Mouse (Mus musculus) heart, embryonic 15.5 days (tissue): Measurements from ENCODE around the gene Slc7a14. TPM values are rescaled to one million over a fixed set of nuclear protein-coding genes. Genes with fewer than 3 reads are reported as not detected.

ENCODE experiments used
- ATAC-seq: fragments of 200-750 bp; cut with Nextera tagmentation; replicated peaks from 2 replicates; pipeline ENCODE4 v1.8.0; 2017; ENCODE audit warnings: low read depth, moderate TSS enrichment; ENCODE audit not compliant: insufficient number of reproducible peaks, insufficient read depth, low FRiP score
- H3K27ac ChIP-seq: fragments of 300-500 bp; sonication (generic); 2 replicates; pipeline ENCODE4 v1.5.1; 2015; ENCODE audit warnings: mild to moderate bottlenecking, inconsistent platforms
- H3K27me3 ChIP-seq: fragments of 300-500 bp; sonication (generic); 2 replicates; pipeline ENCODE4 v1.6.1; 2015; ENCODE audit warnings: inconsistent platforms
- H3K36me3 ChIP-seq: fragments of 300-500 bp; sonication (generic); 2 replicates; pipeline ENCODE4 v1.6.1; 2015; ENCODE audit warnings: mild to moderate bottlenecking, inconsistent platforms
- H3K4me1 ChIP-seq: fragments of 300-500 bp; sonication (generic); replicated peaks from 2 replicates; pipeline ENCODE4 v1.6.1; 2015; ENCODE audit warnings: inconsistent platforms
- H3K4me2 ChIP-seq: fragments of 300-500 bp; sonication (generic); 2 replicates; pipeline ENCODE4 v1.6.1; 2015; ENCODE audit warnings: inconsistent platforms, mild to moderate bottlenecking, moderate library complexity
- H3K4me3 ChIP-seq: fragments of 300-500 bp; sonication (generic); 2 replicates; pipeline ENCODE4 v1.5.1; 2015; ENCODE audit warnings: mild to moderate bottlenecking, inconsistent platforms
- H3K9ac ChIP-seq: fragments of 300-500 bp; sonication (generic); 2 replicates; pipeline ENCODE4 v1.6.1; 2015; ENCODE audit warnings: mild to moderate bottlenecking, inconsistent platforms
- H3K9me3 ChIP-seq: fragments of 300-500 bp; sonication (generic); replicated peaks from 2 replicates; pipeline ENCODE4 v1.6.1; 2016; ENCODE audit warnings: inconsistent platforms
- WGBS: fragments of 180-500 bp; shearing (Covaris S2); methylation state at CpG from one replicate; pipeline ENCODE4 v1.1.7; 2015; ENCODE audit warnings: mixed read lengths; 5-methylcytosine and 5-hydroxymethylcytosine counted together
- polyA plus RNA-seq: library from polyadenylated mRNA; unstranded; fragments of >200 nt; fragmentation: Nextera tagmentation; extraction: Ambion mirVana; gene quantifications from 2 replicates; pipeline ENCODE4 v1.2.1, GENCODE M21; 2015

Slc7a14 gene
- polyA plus RNA-seq = 0.23 and 0.41 TPM in 2 replicates

DNA sequence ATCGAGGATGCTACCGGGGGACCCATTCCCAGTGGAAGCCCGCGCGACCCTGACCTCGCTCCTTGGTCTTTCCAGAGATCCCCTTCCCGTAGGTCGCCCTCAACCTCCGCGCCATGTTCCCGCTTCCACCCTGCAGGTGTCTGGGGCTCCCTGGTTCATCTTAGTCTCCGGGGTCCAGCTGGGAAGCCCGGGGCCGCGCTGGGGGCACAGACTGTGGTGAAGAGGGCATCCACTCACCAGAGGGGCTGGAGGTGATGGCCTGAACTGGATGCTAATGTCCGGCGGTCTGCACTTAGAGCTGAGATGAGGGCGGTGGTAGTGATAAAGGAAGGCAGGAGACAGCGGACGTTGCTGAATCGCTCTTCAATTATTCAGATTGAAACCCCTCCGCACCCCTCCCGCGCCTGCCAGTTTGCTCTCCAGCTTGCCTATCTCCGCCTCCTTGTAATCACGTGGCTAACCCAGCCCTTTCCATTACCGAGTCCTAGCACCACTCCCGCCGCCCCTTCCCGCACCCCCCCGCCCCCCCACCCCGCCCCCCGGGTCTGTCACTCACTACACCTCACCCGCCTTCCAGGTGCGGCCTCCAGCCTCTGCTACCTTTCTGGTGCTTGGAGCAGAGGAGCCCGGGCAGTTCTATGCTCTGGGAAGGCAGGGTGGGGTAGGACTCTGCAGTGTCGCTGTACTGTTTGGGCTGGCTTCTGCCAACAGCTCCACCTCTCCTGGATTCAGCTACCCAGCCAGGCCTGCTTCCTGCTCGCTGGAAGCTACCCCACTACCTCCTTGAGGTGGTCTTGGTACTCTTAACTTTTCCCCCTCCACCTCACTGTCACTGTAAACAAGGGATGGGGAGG, at the start of gene Slc7a14:
Gene Slc7a14, minus strand, starts transcription at position 445 of the 854 bp plus-strand sequence.
- WGBS = 2% methylated on average over 35 of the region's 38 CpGs
- peaks cover 36% of the 10 kb centered on the region for H3K27me3 ChIP-seq
- peak within 1 kb of the TSS; percentile 29 for H3K4me2 ChIP-seq

DNA sequence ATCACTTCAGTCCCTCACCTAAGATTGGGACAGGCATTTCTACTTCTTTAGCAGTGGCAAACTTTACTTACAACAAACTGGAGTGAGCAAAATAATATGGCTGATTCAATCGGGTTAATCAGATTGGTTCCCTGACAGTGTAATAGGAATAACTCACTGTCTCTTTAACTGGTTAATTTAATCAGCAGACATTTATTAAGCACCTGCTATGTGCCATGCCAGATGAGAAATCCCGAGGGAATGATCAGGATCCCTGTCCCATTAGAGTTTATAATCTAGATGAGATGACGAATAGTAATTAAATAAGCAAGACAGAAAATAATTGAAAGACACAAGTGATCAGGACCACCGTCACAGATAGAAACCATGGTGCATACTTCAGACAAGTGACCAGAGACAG, 36.4 kb upstream of the Slc7a14 start:
- WGBS = 76% methylated on average over 4 of the region's 4 CpGs
- no peak for ATAC-seq
- no peak overlapping the region for H3K4me2 ChIP-seq

More for the DNA sequence above, at the start of gene Slc7a14:
- Histone ChIP-seq H3K27ac (no peak within 1 kb of the TSS), H3K9me3 (no peaks in the 10 kb centered on the region), H3K4me3 (peak within 1 kb of the TSS; percentile 17), H3K9ac (no peak within 1 kb of the TSS), H3K4me1 (peaks cover 5% of the 10 kb centered on the region; the same call in 1 of the 2 replicates), H3K36me3 (no peaks in the 10 kb centered on the region)
- ATAC-seq = no peak; the same call in 1 of the 2 replicates

DNA sequence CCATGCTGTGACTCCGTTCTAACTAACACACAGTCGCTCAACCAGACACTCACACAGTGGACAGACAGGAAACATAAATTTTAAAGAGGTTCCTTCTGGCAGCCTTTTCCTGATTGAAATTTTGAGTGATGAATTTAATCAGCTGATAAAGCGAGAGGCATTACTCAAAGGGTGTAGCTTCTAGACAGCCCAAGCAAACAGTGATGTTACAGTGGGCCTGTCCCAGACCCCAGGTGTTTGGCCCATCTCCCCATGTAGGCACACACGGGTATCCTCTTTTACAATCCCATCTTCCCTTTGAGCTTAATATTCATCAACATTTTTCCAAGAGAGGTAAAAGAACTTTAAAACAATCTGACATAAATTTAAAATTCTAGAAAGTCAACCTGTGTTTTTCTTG, 35.6 kb upstream of the Slc7a14 start:
- no peaks in the 10 kb centered on the region for H3K4me1 ChIP-seq
- no peak for ATAC-seq
- H3K9me3 ChIP-seq = no peaks in the 10 kb centered on the region
- 64% methylated on average over 4 of the region's 4 CpGs for WGBS
- H3K4me2 ChIP-seq = no peak overlapping the region
- H3K4me3 ChIP-seq = no peak overlapping the region
- H3K9ac ChIP-seq = no peak overlapping the region
- H3K36me3 ChIP-seq = no peaks in the 10 kb centered on the region
- no peak overlapping the region for H3K27ac ChIP-seq
- H3K27me3 ChIP-seq = no peaks in the 10 kb centered on the region

More for the DNA sequence above, 36.4 kb upstream of the Slc7a14 start:
- Histone ChIP-seq H3K36me3 (no peaks in the 10 kb centered on the region), H3K4me1 (no peaks in the 10 kb centered on the region), H3K27me3 (no peaks in the 10 kb centered on the region), H3K27ac (no peak overlapping the region), H3K9me3 (no peaks in the 10 kb centered on the region), H3K4me3 (no peak overlapping the region), H3K9ac (no peak overlapping the region)

DNA sequence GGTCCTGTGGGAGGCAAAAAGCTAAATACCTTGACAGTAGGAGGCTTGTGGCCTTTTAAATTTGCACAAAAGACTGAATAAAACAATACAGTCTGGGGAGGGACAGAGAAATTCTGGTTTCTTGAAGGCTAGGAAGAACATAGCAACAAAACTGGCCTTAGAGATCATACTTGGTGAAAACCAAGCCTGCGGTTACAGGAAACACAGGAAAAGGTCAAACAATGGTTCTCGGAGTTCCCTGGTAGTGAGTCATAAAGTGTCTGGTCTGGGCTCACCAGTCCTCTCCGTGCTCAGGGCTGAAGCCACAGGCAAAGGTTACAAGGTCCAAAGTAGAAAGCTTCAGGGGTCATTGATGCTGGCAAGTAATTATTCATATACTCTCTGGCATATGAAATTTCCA, 29.1 kb upstream of the Slc7a14 start:
- H3K27ac ChIP-seq = no peak overlapping the region
- ATAC-seq = no peak
- WGBS = 48% methylated on average over 3 of the region's 3 CpGs
- no peak overlapping the region for H3K9ac ChIP-seq
- no peaks in the 10 kb centered on the region for H3K27me3 ChIP-seq
- H3K36me3 ChIP-seq = no peaks in the 10 kb centered on the region
- no peak overlapping the region for H3K4me2 ChIP-seq
- H3K4me3 ChIP-seq = no peak overlapping the region
- no peaks in the 10 kb centered on the region for H3K9me3 ChIP-seq
- H3K4me1 ChIP-seq = no peaks in the 10 kb centered on the region

DNA sequence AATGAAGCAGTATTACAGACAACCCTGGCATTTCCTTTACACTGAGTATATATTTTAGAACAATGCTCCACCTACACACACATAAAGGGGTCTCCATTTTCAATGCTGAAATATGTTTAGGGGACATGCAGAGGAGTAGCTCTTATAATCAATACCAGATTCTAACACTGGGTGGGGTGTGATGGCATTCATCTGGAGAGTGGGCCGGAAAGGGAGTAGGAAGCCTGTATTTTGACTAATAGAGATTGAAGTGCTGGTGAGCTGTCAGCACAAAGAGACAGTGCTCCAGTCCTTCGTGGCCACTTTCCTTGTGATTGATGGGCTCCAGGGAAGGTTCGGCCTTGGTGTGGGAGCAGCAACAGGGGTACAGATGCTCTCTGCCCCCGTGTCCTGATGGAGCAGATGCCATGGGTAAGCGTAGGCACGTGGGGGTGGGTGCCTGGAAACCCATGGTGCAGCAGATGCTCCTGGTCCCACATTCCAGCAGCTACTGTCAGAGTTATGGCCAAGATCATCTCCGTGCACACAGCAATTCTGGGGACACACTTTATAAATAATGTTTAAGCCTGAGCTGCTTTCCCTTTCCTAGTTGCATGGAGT, 18.2 kb upstream of the Slc7a14 start:
- Histone ChIP-seq H3K9ac (no peak overlapping the region), H3K4me3 (no peak overlapping the region), H3K36me3 (no peaks in the 10 kb centered on the region), H3K4me1 (peaks cover 3% of the 10 kb centered on the region; the same call in 1 of the 2 replicates), H3K27me3 (no peaks in the 10 kb centered on the region), H3K9me3 (no peaks in the 10 kb centered on the region), H3K27ac (no peak overlapping the region), H3K4me2 (no peak overlapping the region)
- no peak for ATAC-seq
- WGBS = 60% methylated on average over 7 of the region's 7 CpGs

DNA sequence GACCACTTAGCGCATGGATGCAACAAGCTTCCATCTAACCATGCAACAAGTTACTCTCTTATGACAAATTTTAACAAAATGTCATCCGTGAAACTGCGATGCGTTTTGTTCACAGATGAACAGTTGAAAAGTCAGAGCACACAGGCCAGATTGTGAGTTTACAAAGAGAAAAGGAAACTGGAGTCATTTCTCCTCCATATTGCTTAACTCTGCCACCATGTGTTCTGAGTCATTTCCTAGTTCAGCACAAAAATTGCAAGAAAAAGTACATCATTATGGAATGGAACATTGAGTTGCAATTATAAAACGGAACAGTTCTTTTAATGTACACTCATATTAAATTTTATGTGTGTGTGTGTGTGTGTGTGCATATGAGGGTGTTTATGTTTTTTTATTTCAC, 17.6 kb upstream of the Slc7a14 start:
- ATAC-seq = no peak
- H3K27ac ChIP-seq = no peak overlapping the region
- H3K4me2 ChIP-seq = no peak overlapping the region
- no peak overlapping the region for H3K9ac ChIP-seq
- peaks cover 3% of the 10 kb centered on the region; the same call in 1 of the 2 replicates for H3K4me1 ChIP-seq
- WGBS = 86% methylated on average over 5 of the region's 5 CpGs
- H3K36me3 ChIP-seq = no peaks in the 10 kb centered on the region
- no peaks in the 10 kb centered on the region for H3K27me3 ChIP-seq
- H3K4me3 ChIP-seq = no peak overlapping the region
- H3K9me3 ChIP-seq = no peaks in the 10 kb centered on the region

DNA sequence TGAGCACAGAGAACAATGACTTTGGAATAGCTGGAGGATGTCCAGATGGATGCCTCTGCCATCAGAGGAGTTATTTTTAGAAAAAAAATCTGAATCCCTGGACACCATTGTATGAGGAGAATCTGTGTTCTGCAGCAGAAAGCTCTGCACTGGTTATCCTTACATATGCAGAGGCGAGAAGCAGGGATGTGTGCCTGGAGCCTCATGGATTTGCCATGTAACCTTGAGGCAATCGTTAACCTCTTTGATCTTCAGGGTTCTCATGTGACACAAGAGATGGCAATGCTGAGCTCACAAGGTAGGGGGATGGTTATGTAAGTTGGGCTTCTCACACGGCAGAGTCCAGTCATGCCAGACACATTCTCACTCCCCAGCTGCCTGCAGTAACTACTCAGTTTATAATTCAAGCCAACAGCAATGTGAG, 14.1 kb upstream of the Slc7a14 start:
- Histone ChIP-seq H3K4me3 (no peak overlapping the region), H3K9ac (no peak overlapping the region)
- WGBS = 33% methylated on average over 3 of the region's 3 CpGs

DNA sequence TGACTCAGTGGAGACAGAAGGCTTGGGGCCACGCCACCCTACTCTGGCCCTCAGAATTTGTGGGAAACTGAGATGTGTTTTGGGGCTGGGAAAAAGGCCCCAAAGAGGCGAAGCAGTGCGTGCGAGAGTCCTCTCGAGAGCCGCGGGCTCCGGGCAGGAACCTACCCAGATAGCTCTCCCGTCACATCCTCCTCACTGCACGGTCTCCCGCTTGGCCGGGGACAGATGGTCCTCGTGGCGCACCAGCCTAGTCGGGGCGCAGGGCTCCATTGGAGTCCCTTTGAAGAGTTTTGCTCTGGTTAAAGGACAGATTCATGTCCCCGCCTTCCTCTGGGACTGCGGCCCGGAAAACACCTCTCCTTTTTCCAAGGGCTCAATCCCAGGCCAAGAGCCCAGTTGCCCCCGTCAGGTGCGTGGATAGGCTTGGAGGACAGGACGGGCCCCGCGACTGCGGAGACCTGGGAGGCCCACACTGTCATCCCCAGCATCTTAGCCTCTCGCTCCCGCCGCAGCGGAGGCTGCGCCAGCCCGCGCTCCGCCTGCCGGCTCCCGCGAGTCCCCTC, 726 bp downstream of the Slc7a14 start:
- no peaks in the 10 kb centered on the region for H3K36me3 ChIP-seq
- H3K27me3 ChIP-seq = peaks cover 36% of the 10 kb centered on the region
- peak overlapping the region; percentile 17 for H3K4me3 ChIP-seq
- no peak; the same call in 1 of the 2 replicates for ATAC-seq
- H3K4me1 ChIP-seq = peaks cover 5% of the 10 kb centered on the region; the same call in 1 of the 2 replicates
- 3% methylated on average over 35 of the region's 36 CpGs for WGBS
- H3K9ac ChIP-seq = no peak overlapping the region
- H3K4me2 ChIP-seq = peak overlapping the region; percentile 29
- H3K9me3 ChIP-seq = no peaks in the 10 kb centered on the region
- H3K27ac ChIP-seq = no peak overlapping the region

More for the DNA sequence above, 14.1 kb upstream of the Slc7a14 start:
- Histone ChIP-seq H3K9me3 (no peaks in the 10 kb centered on the region), H3K4me2 (no peak overlapping the region), H3K36me3 (no peaks in the 10 kb centered on the region), H3K27me3 (no peaks in the 10 kb centered on the region), H3K4me1 (peaks cover 3% of the 10 kb centered on the region; the same call in 1 of the 2 replicates), H3K27ac (no peak overlapping the region)
- no peak for ATAC-seq

DNA sequence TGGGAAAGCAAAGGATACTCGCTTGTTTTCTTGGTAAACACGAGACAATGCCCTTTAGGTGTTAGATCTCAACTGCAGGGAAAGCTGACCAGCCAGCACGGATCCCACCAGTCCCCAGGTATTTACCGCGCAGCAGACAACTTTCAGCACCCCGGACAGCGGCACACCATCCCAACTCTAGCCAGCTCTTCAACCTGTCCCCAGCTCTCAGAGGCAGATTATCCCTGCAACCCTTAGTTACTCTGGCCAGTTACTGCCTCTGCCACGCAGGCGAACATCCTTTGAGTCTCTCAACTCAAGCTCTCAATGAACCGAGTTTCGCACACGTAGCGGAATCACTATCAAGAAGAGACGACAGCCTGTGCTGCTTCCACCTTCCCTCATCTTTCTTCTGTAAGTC, 1.3 kb downstream of the Slc7a14 start:
- Histone ChIP-seq H3K9ac (no peak overlapping the region), H3K4me2 (peak overlapping the region; percentile 29; the same call in 1 of the 2 replicates), H3K27me3 (peaks cover 36% of the 10 kb centered on the region), H3K9me3 (no peaks in the 10 kb centered on the region), H3K27ac (no peak overlapping the region), H3K4me1 (peaks cover 5% of the 10 kb centered on the region; the same call in 1 of the 2 replicates), H3K4me3 (peak overlapping the region; percentile 17; the same call in 1 of the 2 replicates), H3K36me3 (no peaks in the 10 kb centered on the region)
- no peak for ATAC-seq
- WGBS = 2% methylated on average over 14 of the region's 14 CpGs

DNA sequence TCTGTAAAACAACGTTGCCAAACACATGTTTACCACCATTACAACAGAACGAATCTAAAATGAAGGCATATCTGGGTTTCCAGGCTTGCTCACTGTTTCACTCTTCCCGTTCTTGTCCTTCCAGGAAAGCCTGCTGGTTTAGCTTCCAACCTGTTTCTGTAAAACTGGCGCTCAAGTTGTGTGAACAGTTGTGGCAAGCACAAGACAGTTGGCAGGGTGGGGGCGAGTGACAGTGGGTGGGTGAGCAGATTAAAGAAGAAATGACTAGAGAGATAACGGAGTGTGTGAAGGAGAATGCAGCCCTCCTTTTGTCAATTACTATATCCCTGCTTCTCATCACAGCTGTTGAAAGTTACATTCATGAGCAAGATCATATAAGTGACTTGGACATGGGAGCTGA, 2.2 kb downstream of the Slc7a14 start:
- peaks cover 36% of the 10 kb centered on the region for H3K27me3 ChIP-seq
- ATAC-seq = no peak
- no peak overlapping the region for H3K4me3 ChIP-seq
- 73% methylated on average over 6 of the region's 6 CpGs for WGBS
- no peaks in the 10 kb centered on the region for H3K9me3 ChIP-seq
- H3K27ac ChIP-seq = no peak overlapping the region
- no peak overlapping the region for H3K4me2 ChIP-seq
- H3K9ac ChIP-seq = no peak overlapping the region
- no peaks in the 10 kb centered on the region for H3K36me3 ChIP-seq
- H3K4me1 ChIP-seq = peaks cover 5% of the 10 kb centered on the region; the same call in 1 of the 2 replicates
